Mouse (Mus musculus) right cerebral cortex, postnatal 10 days (tissue): ENCODE results near the gene Mpg.

Experiments used
- DNase-seq, 2 experiments: peaks; one replicate each; pipeline ENCODE4 v3.0.0; 2021; ENCODE audit warnings: low spot score in 2 of 2

Gene Mpg

GRCm38 (mm10) chr11:32201922-32202685, 24.2 kb upstream of the Mpg start:
- no peak for DNase-seq

- DNase-seq = peak; percentile 98
Observed at GRCm38 (mm10) chr11:32205058-32205873, 21.0 kb upstream of the Mpg start, which contains the start of gene Snrnp25. Gene Snrnp25, plus strand, starts transcription at chr11:32205415.

GRCm38 (mm10) chr11:32210623-32211022, 15.7 kb upstream of the Mpg start:
- no peak for DNase-seq

GRCm38 (mm10) chr11:32215372-32216162, 10.7 kb upstream of the Mpg start:
- no peak for DNase-seq

GRCm38 (mm10) chr11:32216851-32217250, 9.5 kb upstream of the Mpg start:
- DNase-seq = peak; percentile 62 to 78

GRCm38 (mm10) chr11:32218501-32219050, 7.7 kb upstream of the Mpg start:
- peak; percentile 60 to 74 for DNase-seq

- peak in 1 of 2 experiments; percentile 50 for DNase-seq
Observed at GRCm38 (mm10) chr11:32219287-32219686, 7.0 kb upstream of the Mpg start.

GRCm38 (mm10) chr11:32220607-32221224, 5.6 kb upstream of the Mpg start:
- peak in 1 of 2 experiments; percentile 55 for DNase-seq

- peak; percentile 52 to 55 for DNase-seq
Observed at GRCm38 (mm10) chr11:32221225-32221950, 4.9 kb upstream of the Mpg start.

- DNase-seq = peak in 1 of 2 experiments; percentile 55
Observed at GRCm38 (mm10) chr11:32221951-32222409, 4.3 kb upstream of the Mpg start, which contains the start of gene Rhbdf1. Gene Rhbdf1, minus strand, starts transcription at chr11:32222300.

- peak in 1 of 2 experiments; percentile 25 for DNase-seq
Observed at GRCm38 (mm10) chr11:32222570-32223194, 3.6 kb upstream of the Mpg start.

GRCm38 (mm10) chr11:32223297-32223967, 2.9 kb upstream of the Mpg start:
- DNase-seq = no peak

- peak; percentile 79 to 81 for DNase-seq
Observed at GRCm38 (mm10) chr11:32224468-32225139, 1.7 kb upstream of the Mpg start.

- peak in 1 of 2 experiments; percentile 51 for DNase-seq
Observed at GRCm38 (mm10) chr11:32225222-32226104, 842 bp upstream of the Mpg start.

- no peak for DNase-seq
Observed at GRCm38 (mm10) chr11:32227041-32227440, 736 bp downstream of the Mpg start.

GRCm38 (mm10) chr11:32227555-32227954, 1.2 kb downstream of the Mpg start:
- DNase-seq = peak in 1 of 2 experiments; percentile 28

- DNase-seq = no peak
Observed at GRCm38 (mm10) chr11:32228292-32228845, 2.1 kb downstream of the Mpg start.
